Mouse (Mus musculus): Measurements from ENCODE around the gene Gzmd. TPM values are rescaled to one million over a fixed set of nuclear protein-coding genes. Genes with fewer than 3 reads are reported as not detected.
"Not testable (repeated sequence)": the region's sequence is repeated elsewhere in the genome, so short reads cannot be mapped to it uniquely, and the experiment has no call there.

The Gzmd gene
- not detected in 2 replicates for polyA plus RNA-seq (2012; ENCODE audit: insufficient read depth, insufficient read length, low replicate concordance, missing spikeins)

DNA sequence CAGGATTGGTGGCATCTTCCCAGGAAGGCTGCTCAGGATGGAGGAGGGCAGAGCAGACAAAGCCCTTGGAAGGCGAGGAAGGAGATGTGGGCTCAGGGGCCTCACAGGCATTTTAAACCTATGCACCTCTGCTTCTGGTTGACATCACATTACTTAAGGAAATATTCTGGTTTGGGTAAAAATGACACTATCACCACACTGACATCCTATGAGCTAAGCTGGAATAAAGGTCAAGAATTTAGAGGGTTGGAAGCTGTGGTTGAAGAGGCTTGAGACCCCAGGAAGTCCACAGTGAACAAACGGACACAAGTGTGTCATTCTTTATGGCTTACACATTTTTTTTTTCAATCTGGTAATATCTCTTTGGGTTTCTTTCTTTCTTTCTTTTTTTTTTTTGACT lies at the start of gene Gzmd:
Gene Gzmd, minus strand, starts transcription at position 101 of the 400 bp plus-strand sequence.
- not testable (repeated sequence) for H3K4me1 ChIP-seq (ENCODE audit: control insufficient read depth, insufficient read depth, low read length); H3K4me3 ChIP-seq (ENCODE audit: insufficient read depth, low read depth, low read length); H3K27ac ChIP-seq (ENCODE audit: insufficient read depth, low read depth, low read length)
- WGBS = 95% methylated on average over 2 of the region's 2 CpGs

DNA sequence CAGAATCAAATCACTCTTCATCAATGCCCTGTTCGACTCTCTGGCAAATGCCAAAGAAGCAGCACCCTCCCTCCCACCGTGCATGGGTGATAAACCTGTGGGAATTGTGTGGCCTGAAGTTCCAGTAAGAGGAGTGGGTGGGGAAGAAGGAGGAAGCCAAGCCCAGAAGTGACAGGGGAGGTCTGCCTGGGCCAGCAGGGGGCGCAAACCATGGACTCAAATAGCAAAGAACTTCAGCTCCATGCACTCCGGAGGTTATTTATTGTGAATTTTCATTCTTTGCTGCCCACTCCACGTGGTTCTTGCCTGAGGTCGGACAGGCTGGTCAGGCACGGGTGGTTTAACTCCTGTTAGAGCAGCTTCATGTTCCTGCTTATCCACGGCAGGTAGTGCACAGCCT lies 45.2 kb upstream of the Gzmd start:
- not testable (repeated sequence) for H3K4me1 ChIP-seq (ENCODE audit: control insufficient read depth, insufficient read depth, low read length); H3K27ac ChIP-seq (ENCODE audit: insufficient read depth, low read depth, low read length); H3K4me3 ChIP-seq (ENCODE audit: insufficient read depth, low read depth, low read length)
- 23% methylated on average over 8 of the region's 8 CpGs for WGBS
- peak; percentile 38; the same call in 1 of the 2 replicates for TF ChIP-seq CTCF (IDR thresholded peaks at IDR 0.05; ENCODE audit: insufficient read depth, low read depth, low read length)

DNA sequence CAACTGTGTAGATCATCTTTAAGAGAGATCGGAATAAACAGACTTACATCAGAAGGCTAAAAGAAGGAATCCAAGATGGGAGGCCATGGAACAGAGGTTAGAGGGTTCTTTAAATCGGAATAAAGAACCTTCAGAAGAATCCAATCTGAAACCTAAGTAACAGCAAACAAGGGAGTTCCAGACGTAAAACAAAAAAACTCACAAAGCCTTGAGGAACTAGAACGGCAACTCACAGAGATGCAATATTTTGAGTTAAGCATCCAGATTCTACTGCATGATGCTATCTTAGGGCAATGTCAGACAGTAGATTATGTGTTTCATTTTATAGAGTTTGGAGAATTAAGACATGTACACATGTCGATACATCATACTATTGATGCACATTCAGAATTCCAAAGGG lies 42.1 kb upstream of the Gzmd start, which contains the start of gene Gzmn:
Gene Gzmn, minus strand, starts transcription at position 101 of the 400 bp plus-strand sequence.
- Histone ChIP-seq H3K4me3 (ENCODE audit: insufficient read depth, low read depth, low read length) (no peak within 1 kb of the TSS), H3K27ac (ENCODE audit: insufficient read depth, low read depth, low read length) (no peak within 1 kb of the TSS), H3K4me1 (ENCODE audit: control insufficient read depth, insufficient read depth, low read length) (no peaks in the 10 kb centered on the region; the same call in 1 of the 2 replicates)
- whole genome bisulfite sequencing = 88% methylated on average over 5 of the region's 5 CpGs
- TF ChIP-seq CTCF (IDR thresholded peaks at IDR 0.05; ENCODE audit: insufficient read depth, low read depth, low read length) (no peak), POLR2A (IDR thresholded peaks at IDR 0.05; ENCODE audit: insufficient read depth, low read depth, low read length) (no peak)

DNA sequence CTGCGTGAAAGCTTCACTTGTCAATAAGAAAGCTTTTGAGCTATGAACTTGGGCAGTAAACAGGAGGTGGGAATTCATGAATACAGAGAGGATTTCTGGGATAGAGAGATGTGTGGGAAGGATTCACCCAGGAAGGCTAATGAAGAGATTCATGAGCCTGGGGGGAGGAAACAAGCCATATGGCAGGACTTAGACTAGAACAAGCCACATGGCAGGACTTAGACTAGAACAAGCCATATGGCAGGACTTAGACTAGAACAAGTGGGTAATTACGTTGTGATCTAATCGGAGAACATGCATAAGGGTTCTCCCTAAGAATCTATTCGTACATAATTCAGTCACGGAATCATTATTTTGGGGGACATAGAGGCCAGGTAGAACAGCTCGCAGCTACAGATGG lies 41.0 kb upstream of the Gzmd start:
- Histone ChIP-seq H3K27ac (ENCODE audit: insufficient read depth, low read depth, low read length) (no peak overlapping the region), H3K4me1 (ENCODE audit: control insufficient read depth, insufficient read depth, low read length) (no peaks in the 10 kb centered on the region; the same call in 1 of the 2 replicates), H3K4me3 (ENCODE audit: insufficient read depth, low read depth, low read length) (no peak overlapping the region)
- TF ChIP-seq POLR2A (IDR thresholded peaks at IDR 0.05; ENCODE audit: insufficient read depth, low read depth, low read length) (no peak), CTCF (IDR thresholded peaks at IDR 0.05; ENCODE audit: insufficient read depth, low read depth, low read length) (no peak)
- 90% methylated on average over 6 of the region's 6 CpGs for WGBS

DNA sequence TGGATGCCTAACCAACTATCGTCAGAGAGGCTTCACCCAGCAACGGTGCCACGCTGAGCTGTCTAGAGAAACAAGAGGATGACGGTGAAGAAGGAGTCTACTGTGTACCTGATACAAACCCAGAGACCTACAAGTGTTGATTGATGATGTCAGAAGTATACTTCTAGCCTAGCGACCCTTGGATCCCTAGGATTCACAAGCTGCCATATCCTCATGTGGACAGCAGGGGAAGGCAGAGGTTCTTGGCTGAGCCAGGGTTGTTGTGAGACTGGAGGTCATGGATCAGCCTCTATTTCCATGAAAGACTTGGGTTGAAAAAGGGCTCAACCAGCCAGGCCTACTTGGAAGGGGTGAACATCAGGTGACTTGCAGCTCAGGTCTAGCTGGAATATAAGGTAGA lies 40.3 kb upstream of the Gzmd start:
- 94% methylated on average over 5 of the region's 5 CpGs for WGBS
- Histone ChIP-seq H3K27ac (ENCODE audit: insufficient read depth, low read depth, low read length) (no peak overlapping the region), H3K4me1 (ENCODE audit: control insufficient read depth, insufficient read depth, low read length) (no peaks in the 10 kb centered on the region; the same call in 1 of the 2 replicates), H3K4me3 (ENCODE audit: insufficient read depth, low read depth, low read length) (no peak overlapping the region)
- TF ChIP-seq CTCF (IDR thresholded peaks at IDR 0.05; ENCODE audit: insufficient read depth, low read depth, low read length) (no peak), POLR2A (IDR thresholded peaks at IDR 0.05; ENCODE audit: insufficient read depth, low read depth, low read length) (no peak)

DNA sequence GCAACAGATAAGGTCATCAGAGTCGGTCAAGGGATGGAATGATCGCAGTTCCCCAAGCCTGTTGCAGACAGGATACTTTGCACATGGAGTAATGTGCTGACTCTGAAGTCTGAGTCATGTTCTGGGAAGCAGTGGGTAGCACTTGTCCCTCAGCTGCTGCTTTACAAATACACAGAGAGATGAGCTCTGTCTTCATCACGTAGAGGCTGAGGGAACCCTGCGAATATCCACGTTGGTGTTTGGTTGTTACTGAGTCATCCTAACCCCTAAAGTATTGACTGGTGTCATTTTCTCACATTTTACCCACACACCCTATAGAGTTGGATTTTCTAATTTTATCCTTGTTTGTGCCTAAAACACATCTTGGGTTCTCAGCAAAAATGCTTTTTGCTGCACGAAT lies 35.6 kb upstream of the Gzmd start:
- H3K4me1 ChIP-seq (ENCODE audit: control insufficient read depth, insufficient read depth, low read length) = no peaks in the 10 kb centered on the region
- no peak overlapping the region for H3K27ac ChIP-seq (ENCODE audit: insufficient read depth, low read depth, low read length)
- H3K4me3 ChIP-seq (ENCODE audit: insufficient read depth, low read depth, low read length) = no peak overlapping the region
- TF ChIP-seq CTCF (IDR thresholded peaks at IDR 0.05; ENCODE audit: insufficient read depth, low read depth, low read length) (no peak), POLR2A (IDR thresholded peaks at IDR 0.05; ENCODE audit: insufficient read depth, low read depth, low read length) (no peak)
- WGBS = 83% methylated on average over 6 of the region's 6 CpGs

DNA sequence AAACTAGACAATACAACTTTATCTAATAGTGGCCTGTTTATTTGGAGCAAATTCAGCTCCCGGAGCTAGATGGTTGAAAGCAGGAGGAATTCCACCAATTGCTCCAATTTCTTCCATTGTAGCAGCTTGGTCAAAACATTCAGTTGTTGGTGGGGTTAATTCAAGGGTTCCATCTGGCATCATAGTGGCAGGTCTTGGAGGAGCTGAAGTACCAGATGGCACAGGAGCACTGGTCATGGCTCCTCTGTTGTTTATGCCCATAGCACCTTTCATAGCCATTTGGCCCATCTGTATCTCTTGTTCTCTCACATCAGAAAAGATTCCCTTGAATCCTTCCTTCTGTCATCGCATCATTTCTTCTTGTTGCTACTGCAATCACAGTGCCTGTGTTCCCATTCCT lies 29.7 kb upstream of the Gzmd start:
- H3K27ac ChIP-seq (ENCODE audit: insufficient read depth, low read depth, low read length) = no peak overlapping the region
- TF ChIP-seq CTCF (IDR thresholded peaks at IDR 0.05; ENCODE audit: insufficient read depth, low read depth, low read length) = no peak
- no peak for TF ChIP-seq POLR2A (IDR thresholded peaks at IDR 0.05; ENCODE audit: insufficient read depth, low read depth, low read length)
- no peaks in the 10 kb centered on the region for H3K4me1 ChIP-seq (ENCODE audit: control insufficient read depth, insufficient read depth, low read length)
- no peak overlapping the region for H3K4me3 ChIP-seq (ENCODE audit: insufficient read depth, low read depth, low read length)
- 64% methylated on average over 2 of the region's 2 CpGs for WGBS

DNA sequence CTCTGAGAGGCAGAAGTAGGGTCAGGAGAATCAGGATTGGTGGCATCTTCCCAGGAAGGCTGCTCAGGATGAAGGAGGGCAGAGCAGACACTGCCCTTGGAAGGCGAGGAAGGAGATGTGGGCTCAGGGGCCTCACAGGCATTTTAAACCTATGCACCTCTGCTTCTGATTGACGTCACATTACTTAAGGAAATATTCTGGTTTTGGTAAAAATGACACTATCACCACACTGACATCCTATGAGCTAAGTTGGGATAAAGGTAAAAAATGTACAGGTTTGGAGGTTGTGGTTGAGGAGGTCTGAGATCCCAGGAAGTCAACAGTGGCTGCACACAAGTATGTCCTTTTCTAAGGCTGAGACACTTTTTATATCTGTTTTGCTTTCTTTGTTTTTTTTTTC lies 27.1 kb upstream of the Gzmd start, which contains the start of gene Gzmg:
Gene Gzmg, minus strand, starts transcription at position 101 of the 400 bp plus-strand sequence.
- not testable (repeated sequence) for H3K27ac ChIP-seq (ENCODE audit: insufficient read depth, low read depth, low read length); H3K4me3 ChIP-seq (ENCODE audit: insufficient read depth, low read depth, low read length); H3K4me1 ChIP-seq (ENCODE audit: control insufficient read depth, insufficient read depth, low read length)
- WGBS = 90% methylated on average over 2 of the region's 2 CpGs

DNA sequence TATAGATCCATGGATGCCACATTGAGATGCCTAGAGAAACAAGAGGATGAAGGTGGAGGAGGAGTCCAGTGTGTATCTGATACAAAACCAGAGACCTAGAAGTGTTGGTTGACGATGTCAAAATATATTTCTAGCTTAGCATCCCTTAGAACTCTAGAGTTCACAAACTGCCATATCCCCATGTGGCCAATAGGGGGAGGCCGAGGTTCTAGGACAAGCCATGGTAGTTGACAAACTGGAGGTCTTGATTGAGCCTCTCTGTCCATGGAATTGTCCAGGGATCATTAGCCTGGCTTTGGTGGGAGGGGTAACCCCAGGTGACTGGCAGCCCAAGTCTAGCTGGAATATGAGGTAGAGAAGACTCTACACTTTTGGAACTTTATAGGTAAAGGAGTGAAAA lies 22.9 kb upstream of the Gzmd start:
- 73% methylated on average over 2 of the region's 2 CpGs for WGBS
- Histone ChIP-seq H3K4me3 (ENCODE audit: insufficient read depth, low read depth, low read length) (no peak overlapping the region), H3K4me1 (ENCODE audit: control insufficient read depth, insufficient read depth, low read length) (no peaks in the 10 kb centered on the region), H3K27ac (ENCODE audit: insufficient read depth, low read depth, low read length) (no peak overlapping the region)
- TF ChIP-seq CTCF (IDR thresholded peaks at IDR 0.05; ENCODE audit: insufficient read depth, low read depth, low read length) (no peak), POLR2A (IDR thresholded peaks at IDR 0.05; ENCODE audit: insufficient read depth, low read depth, low read length) (no peak)

DNA sequence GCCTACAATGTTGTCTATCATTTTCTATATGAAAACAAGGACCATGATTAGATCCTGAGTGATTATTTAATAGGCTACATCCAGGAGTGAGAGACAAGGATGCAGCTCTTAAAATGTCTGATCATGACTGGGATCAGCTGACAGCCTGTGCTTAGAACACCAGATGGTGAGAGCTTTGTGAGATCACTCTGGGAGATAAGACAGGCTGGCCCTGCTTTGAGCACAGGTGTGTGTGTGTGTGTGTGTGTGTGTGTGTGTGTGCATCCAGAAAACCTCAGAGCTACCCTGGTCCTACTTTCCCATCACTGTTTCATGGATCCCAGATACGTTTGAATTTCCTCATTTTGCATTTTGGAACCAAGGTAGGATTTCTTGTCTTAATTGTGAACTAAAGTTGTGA lies 1.3 kb upstream of the Gzmd start:
- WGBS = 80% methylated on average over 1 of the region's 1 CpGs
- not testable (repeated sequence) for H3K27ac ChIP-seq (ENCODE audit: insufficient read depth, low read depth, low read length); H3K4me3 ChIP-seq (ENCODE audit: insufficient read depth, low read depth, low read length); H3K4me1 ChIP-seq (ENCODE audit: control insufficient read depth, insufficient read depth, low read length)
